Mouse (Mus musculus): ENCODE results near the gene Insc. TPM values are rescaled to one million over a fixed set of nuclear protein-coding genes. Genes with fewer than 3 reads are reported as not detected.

Gene Insc
- polyA plus RNA-seq (2015; fragmentation: Nextera tagmentation; extraction: Ambion mirVana), result 64.7 and 97.9 TPM in 2 replicates

GRCm38 (mm10) chr7:114743022-114743780, at the start of gene Insc:
Gene Insc (plus strand): TSS chr7:114743694.

GRCm38 (mm10) chr7:114718300-114718699, 25.2 kb upstream of the Insc start, which contains the start of gene Calcb:
Gene Calcb (plus strand): TSS chr7:114718643.

Other genes with a start within 250 kb of the Insc start
- gene Cyp2r1, start 180.7 kb upstream of the Insc start, polyA plus RNA-seq (2015; fragmentation: Nextera tagmentation; extraction: Ambion mirVana), result 3.6 and 4.2 TPM in 2 replicates
- 3.9 and 9.1 TPM in 2 replicates for gene Calca, start 107.3 kb upstream of the Insc start, polyA plus RNA-seq (2015; fragmentation: Nextera tagmentation; extraction: Ambion mirVana)
- 6.2 and 6.7 TPM in 2 replicates for gene Calcb, start 25.1 kb upstream of the Insc start, polyA plus RNA-seq (2015; fragmentation: Nextera tagmentation; extraction: Ambion mirVana)